In the genomic region with DNA sequence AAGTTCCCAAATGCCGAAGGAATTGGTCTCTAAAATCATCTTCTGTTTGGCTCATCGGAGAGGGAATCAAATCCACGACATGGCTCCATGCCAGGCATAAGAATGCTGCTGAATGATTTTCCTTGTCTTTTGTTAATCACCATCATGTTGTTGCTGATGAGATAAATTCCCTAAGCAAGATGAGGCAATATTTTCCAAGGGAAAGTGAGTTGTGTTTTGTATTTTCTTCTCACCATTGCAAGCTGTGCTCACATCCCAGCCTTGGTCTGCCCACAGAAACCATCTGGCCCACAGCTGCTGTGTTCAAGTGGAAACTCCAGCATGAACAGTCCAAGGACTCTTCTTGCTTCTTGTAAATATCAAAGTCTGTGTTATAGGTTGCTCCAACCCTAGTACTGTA, we compare ENCODE assay signal across 11 mouse cellular contexts. TPM values are rescaled to one million over a fixed set of nuclear protein-coding genes. Genes with fewer than 3 reads are reported as not detected.
DNase-seq lines count a peak whose midpoint lies in the region; ATAC-seq and TF ChIP-seq lines count a peak whose summit lies in the region.
"Had no signal": no experiment of that assay in that cellular context is flagged by ENCODE, and none has a peak within 500 bp of the region (broad histone marks: within the 10 kb centered on the region; RNA-seq: fewer than 3 reads in every experiment).

No protein-coding gene starts in this region.

- no peaks in the 10 kb centered on the region for H3K36me3 ChIP-seq in intestine, embryonic 16.5 days (ENCODE audit: control insufficient read depth, insufficient read depth, low read length)
- no peaks in the 10 kb centered on the region for H3K36me3 ChIP-seq in lung, postnatal 0 days (ENCODE audit: insufficient read depth, low read length)
- H3K36me3 ChIP-seq: limb, embryonic 12.5 days; midbrain, embryonic 13.5 days had no signal

- no peaks in the 10 kb centered on the region for H3K27me3 ChIP-seq in intestine, embryonic 16.5 days (replicated peaks; ENCODE audit: control insufficient read depth, insufficient read depth, low read length)
- H3K27me3 ChIP-seq in lung, postnatal 0 days (replicated peaks; ENCODE audit: insufficient read depth, low read length) = no peaks in the 10 kb centered on the region
- H3K27me3 ChIP-seq: limb, embryonic 12.5 days; midbrain, embryonic 13.5 days had no signal

- no peak overlapping the region for H3K4me2 ChIP-seq in intestine, embryonic 16.5 days (ENCODE audit: low read depth, low read length)
- no peak overlapping the region for H3K4me2 ChIP-seq in lung, postnatal 0 days (replicated peaks; ENCODE audit: low read depth, low read length)
- H3K4me2 ChIP-seq: limb, embryonic 12.5 days; midbrain, embryonic 13.5 days had no signal

- peak; percentile 80 for ATAC-seq in intestine, embryonic 16.5 days
- ATAC-seq in lung, postnatal 0 days = peak; percentile 75
- ATAC-seq: midbrain, embryonic 13.5 days had no signal

- no peak for TF ChIP-seq CTCF in lung, postnatal 0 days (IDR thresholded peaks at IDR 0.05)

- peak; percentile 62; the same call in 1 of the 2 replicates for TF ChIP-seq EP300 in lung, postnatal 0 days (IDR thresholded peaks at IDR 0.05)

- no peaks in the 10 kb centered on the region for H3K9me3 ChIP-seq in intestine, embryonic 16.5 days (ENCODE audit: control insufficient read depth, low read length)
- H3K9me3 ChIP-seq in lung, postnatal 0 days (ENCODE audit: low read length) = no peaks in the 10 kb centered on the region
- H3K9me3 ChIP-seq: limb, embryonic 12.5 days; midbrain, embryonic 13.5 days had no signal

- no peak overlapping the region for H3K27ac ChIP-seq in intestine, embryonic 16.5 days (ENCODE audit: low read length)
- no peak overlapping the region for H3K27ac ChIP-seq in lung, postnatal 0 days (ENCODE audit: low read length)
- H3K27ac ChIP-seq: limb, embryonic 12.5 days; midbrain, embryonic 13.5 days had no signal

- H3K9ac ChIP-seq in intestine, embryonic 16.5 days (ENCODE audit: low read depth, low read length) = no peak overlapping the region
- no peak overlapping the region for H3K9ac ChIP-seq in lung, postnatal 0 days (replicated peaks; ENCODE audit: low read depth)
- H3K9ac ChIP-seq: limb, embryonic 12.5 days; midbrain, embryonic 13.5 days had no signal

- 66% methylated on average over 3 of the region's 3 CpGs for WGBS in intestine, embryonic 16.5 days
- WGBS in lung, postnatal 0 days = 77% methylated on average over 3 of the region's 3 CpGs

- peaks cover 3% of the 10 kb centered on the region; the same call in 1 of the 2 replicates for H3K4me1 ChIP-seq in intestine, embryonic 16.5 days (ENCODE audit: control insufficient read depth, insufficient read depth, low read length)
- no peaks in the 10 kb centered on the region for H3K4me1 ChIP-seq in lung, postnatal 0 days (ENCODE audit: insufficient read depth, low read depth, low read length)
- H3K4me1 ChIP-seq: midbrain, embryonic 13.5 days had no signal

- peak; percentile 82 for DNase-seq in brain, adult 2 months (ENCODE audit: low read depth, low spot score)
- DNase-seq in frontal cortex, adult 2 months (ENCODE audit: extremely low spot score in 1 of 2, low spot score in 1 of 2) = peak; percentile 33 to 69
- peak; percentile 73 for DNase-seq in lung, postnatal 0 days (ENCODE audit: low spot score)
- DNase-seq in kidney, postnatal 25 days = no peak
- DNase-seq in kidney, postnatal 36 days = no peak
- DNase-seq in embryo, embryonic 10 days (ENCODE audit: low spot score) = no peak
- DNase-seq: adrenal gland, postnatal 36 days; thymus, postnatal 4 days had no signal

- H3K4me3 ChIP-seq in intestine, embryonic 16.5 days (ENCODE audit: low read length) = no peak overlapping the region
- no peak overlapping the region for H3K4me3 ChIP-seq in lung, postnatal 0 days (ENCODE audit: low read depth, low read length)
- H3K4me3 ChIP-seq: limb, embryonic 12.5 days; midbrain, embryonic 13.5 days had no signal

RNA-seq across cellular contexts. Expression of gene Fibin, which starts 48.4 kb away (rescaled TPM):
- polyA plus RNA-seq in frontal cortex, adult 2 months (2012; rRNA removed) = 2.5 and 3.5 TPM in 2 replicates
- polyA plus RNA-seq in intestine, embryonic 16.5 days (2015; fragmentation: Nextera tagmentation; extraction: Ambion mirVana) = 25.2 and 27.4 TPM in 2 replicates
- 73.1 and 76.2 TPM in 2 replicates for polyA plus RNA-seq in lung, postnatal 0 days (2015; fragmentation: Nextera tagmentation; extraction: Ambion mirVana)

Comparison
In these comparisons a context has a peak if more than half of its experiments do, and no peak if none do; other contexts are left out.
1. DNase-seq: peak in brain, adult 2 months (single experiment), frontal cortex, adult 2 months (2 of 2) and lung, postnatal 0 days (single experiment); none in kidney, postnatal 25 days (0 of 2), kidney, postnatal 36 days (0 of 2) and embryo, embryonic 10 days (single experiment).